Mouse (Mus musculus) cerebellum, adult 8-10 months (tissue): ENCODE results near the gene Fut4.

Experiments used
- DNase-seq: peaks from one replicate; pipeline ENCODE4 v3.0.0; 2022

The Fut4 gene

GRCm38 (mm10) chr9:14752001-14752522 lies at the start of gene Fut4:
Fut4 (minus strand) TSS chr9:14752393.
- no peak for DNase-seq

DNA sequence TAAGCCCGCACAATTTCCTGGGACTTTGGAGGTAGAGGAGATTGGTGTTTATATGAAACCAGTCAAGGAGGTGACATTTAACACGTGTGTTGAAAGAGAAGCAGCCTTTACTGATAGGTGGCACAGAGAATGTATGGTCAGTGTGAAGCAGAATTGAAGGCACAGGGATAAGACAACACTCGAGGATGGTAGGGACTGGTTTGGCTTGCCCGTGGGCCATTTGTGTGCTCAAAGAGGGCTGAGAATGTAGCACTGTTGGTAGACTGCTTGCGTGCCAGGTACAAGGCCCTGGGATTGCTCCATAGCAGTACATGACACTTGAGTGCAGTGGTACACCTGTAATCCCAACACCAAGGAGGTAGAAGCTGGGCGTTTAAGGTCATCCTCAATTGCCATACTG lies 35.2 kb upstream of the Fut4 start:
- no peak for DNase-seq

- peak; percentile 93 for DNase-seq
These were observed 32.1 kb upstream of the Fut4 start, which contains the start of the genes Mre11a and Ankrd49 for GRCm38 (mm10) chr9:14784039-14785002. Mre11a (plus strand) TSS chr9:14784654. Ankrd49 (minus strand) TSS chr9:14784856.

DNA sequence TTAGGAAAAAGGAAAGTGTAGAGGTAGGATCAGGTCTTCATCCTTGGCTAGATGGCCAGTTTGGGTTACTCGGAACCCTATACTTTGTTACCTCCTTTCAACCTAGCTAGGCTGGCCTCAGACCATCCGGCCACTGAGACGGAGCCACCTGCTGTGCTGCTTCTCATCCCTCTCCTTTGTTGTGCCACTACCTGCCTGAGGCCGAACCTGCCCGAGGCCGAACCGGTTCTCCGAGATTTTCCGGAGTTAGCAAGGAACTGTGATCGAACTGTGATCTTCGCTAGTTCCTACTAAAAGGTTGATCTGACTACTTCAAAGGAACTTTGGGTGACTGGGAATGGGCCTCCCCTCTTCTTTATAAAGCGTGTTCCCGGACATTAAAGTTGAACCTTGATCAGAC lies 26.1 kb upstream of the Fut4 start:
- DNase-seq, result no peak

DNA sequence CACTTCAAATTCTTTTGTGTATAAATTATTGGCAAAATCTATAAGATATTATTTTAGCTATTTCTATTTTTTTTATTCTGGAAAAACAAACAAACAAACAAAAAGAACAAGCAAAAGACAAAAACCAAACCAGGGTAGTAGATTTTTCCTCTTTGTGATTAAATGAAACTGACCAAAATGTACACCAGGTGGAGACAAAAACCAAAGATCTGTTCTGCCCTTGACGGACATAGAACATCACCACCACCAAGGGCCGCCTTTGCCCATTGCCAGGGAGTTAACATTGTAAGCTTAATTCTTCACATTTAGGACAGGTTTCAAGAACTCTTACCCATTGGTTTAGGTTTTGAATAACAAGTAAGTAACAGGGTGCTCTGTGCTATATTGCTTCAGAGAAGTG lies 21.6 kb upstream of the Fut4 start:
- no peak for DNase-seq

DNA sequence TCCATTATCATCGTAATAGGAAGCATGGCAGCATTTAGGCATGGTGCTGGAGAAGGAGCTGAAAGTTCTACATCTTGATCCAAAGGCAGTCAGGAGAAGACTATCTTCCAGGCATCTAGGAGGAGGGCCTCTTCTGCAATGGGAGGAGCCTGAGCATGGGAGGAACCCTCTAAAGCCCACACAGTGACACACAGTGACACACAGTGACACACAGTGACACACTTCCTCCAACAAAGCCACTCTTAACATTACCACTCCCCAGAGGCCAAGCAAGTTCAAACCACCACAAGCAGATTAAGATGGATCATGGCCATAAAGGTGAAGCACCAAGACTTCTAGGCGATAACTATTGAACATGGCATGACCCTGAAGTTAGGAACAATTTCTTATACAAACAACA lies 19.9 kb upstream of the Fut4 start:
- no peak for DNase-seq

DNA sequence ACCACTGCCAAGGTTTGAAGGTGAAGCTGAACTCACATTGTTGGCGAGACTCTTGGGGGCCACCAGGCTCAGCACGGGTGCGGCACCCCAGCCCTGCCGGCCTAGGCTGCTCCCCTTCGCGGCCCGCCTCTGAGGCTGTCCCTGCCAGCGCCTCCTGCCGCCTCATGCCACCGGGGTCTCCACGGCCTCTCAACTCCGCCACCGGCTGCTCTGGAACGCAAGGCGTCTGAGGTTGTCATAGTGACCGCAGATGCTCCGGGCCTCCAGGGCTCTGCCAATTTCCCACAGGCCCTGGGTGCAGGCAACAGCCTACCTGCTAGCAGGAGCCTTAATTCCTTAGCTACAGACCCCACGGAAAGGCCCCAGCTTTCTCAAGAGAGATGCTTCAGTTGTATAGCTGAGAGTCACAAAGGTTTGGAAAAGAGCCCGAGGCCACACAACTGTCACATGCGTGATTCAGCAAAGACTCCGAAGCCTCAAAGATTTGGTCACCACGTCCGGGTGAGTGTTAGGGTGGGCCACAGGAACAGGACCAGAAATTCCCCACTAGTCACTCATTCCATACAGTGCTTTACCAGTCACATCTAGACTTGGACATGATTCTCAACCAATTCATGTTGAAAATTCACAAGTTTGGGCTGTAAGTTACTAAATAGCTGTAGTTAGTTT lies 18.7 kb upstream of the Fut4 start, which contains the start of gene 1700012B09Rik:
Gene 1700012B09Rik (minus strand): TSS at position 228 of the 669 bp plus-strand sequence.
- no peak for DNase-seq

DNA sequence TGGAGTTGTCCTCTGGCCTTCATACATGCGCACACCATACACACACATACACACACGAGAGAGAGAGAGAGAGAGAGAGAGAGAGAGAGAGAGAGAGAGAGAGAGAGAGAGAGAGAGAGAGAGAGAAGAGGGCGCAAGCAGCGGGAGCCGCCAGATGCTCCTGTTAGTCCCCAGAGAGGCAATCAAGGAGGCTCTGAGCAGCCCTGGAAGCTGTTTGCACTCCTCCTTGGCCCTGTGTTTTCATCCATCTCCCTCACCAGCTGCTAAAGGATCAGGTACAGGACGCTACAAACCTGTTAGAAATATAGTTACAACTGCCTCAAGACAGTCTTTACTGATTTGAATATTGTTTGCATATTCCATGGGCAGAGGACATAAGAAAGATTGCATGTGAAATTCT lies 17.6 kb upstream of the Fut4 start:
- no peak for DNase-seq

DNA sequence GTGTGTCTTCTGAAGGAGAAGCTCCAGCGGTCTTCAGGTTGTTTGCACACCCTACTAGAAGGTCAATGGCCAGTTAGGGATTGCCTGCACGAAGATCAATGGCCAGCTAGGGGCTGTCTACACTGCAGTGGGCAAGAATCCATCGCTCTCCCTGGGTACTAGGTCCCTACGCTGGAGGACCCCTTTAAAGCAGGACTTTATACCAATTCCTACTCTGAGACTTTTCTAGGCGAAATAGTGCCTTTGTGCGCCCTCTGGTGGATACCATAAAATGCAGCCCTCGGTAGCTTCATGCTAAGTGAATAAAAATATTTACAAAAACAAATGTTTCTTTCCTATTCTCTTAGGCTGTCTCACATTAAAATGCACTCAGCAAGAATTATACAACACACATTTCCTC lies 12.6 kb upstream of the Fut4 start:
- peak; percentile 12 for DNase-seq

DNA sequence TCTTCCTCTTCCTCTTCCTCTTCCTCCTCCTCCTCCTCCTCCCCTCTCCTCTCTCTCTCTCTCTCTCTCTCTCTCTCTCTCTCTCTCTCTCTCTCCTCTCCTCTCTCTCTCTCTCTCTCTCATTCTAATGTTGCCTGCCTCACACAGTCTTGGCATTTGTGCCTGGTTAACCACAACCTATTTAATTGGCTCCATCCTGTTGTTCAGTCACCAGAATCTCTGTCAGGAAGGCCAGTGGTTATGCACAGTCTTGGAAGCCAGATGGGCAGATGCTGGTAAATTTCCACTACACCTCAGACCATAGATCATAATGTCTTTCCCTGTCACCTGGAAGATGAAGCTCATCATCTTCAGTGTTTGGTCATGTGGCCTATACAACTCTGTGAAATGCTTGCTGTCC lies 7.1 kb upstream of the Fut4 start:
- no peak for DNase-seq

- DNase-seq, result no peak
These were observed 6.4 kb upstream of the Fut4 start for GRCm38 (mm10) chr9:14758590-14758989.

DNA sequence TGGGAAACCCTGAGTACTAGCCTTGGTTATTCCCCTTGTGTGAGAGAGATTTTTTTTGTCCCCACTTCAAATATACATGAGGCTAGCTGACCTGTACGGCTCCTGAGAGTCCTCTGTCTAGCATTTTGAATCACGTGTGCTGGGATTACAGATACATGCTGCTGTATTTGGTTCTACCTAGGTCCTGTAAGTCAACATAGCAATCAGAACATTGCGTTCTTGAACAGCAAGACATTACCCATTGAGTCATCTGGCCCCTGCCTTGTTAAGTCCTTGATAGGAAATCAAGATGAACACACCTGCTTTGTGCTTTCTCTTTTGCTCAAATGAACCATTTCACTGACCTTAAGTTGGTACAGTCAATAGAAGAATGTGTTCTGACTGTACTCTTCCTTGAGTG lies 2.3 kb upstream of the Fut4 start:
- no peak for DNase-seq

- DNase-seq, result no peak
These were observed 1.8 kb upstream of the Fut4 start for GRCm38 (mm10) chr9:14753947-14754346.

GRCm38 (mm10) chr9:14751503-14752000 lies 641 bp downstream of the Fut4 start:
- DNase-seq, result no peak

- no peak for DNase-seq
These were observed 1.2 kb downstream of the Fut4 start for GRCm38 (mm10) chr9:14750901-14751502.

GRCm38 (mm10) chr9:14740151-14740924 lies 11.9 kb downstream of the Fut4 start, which contains the start of gene Piwil4:
Piwil4 (minus strand) TSS chr9:14740733.
- no peak for DNase-seq

DNA sequence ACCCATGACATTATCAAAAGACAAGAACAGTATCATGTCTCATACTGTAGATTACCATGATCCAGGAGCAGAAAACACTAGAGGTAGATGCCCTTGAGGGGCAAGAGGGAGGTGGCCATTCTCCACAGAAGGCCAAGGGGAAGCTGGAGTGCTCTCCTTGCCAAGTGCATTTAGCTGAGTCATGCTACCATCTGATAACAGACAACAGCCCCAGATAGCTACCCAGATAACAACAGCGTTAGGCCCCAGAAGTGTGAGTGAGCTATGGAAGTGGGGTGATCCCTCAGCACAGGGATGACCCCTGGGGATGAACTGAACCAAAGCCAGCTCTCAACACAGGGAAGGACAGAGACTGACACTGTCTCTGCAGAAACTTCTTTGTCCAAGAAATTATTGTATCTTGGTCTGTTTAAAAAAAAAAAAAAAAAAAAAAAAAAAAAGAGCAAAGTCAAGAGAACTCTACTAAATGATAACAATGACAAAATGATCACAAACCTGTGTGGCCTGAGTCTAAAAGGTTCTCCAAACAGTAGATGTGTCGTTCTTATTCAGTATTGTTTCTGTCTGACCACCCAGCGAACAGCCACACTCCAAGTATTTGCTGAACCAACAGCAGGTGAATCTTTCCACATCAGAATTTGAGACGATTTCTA lies 12.6 kb downstream of the Fut4 start:
- no peak for DNase-seq

GRCm38 (mm10) chr9:14730941-14731541 lies 21.2 kb downstream of the Fut4 start:
- no peak for DNase-seq

GRCm38 (mm10) chr9:14728365-14728764 lies 23.8 kb downstream of the Fut4 start:
- DNase-seq, result no peak

DNA sequence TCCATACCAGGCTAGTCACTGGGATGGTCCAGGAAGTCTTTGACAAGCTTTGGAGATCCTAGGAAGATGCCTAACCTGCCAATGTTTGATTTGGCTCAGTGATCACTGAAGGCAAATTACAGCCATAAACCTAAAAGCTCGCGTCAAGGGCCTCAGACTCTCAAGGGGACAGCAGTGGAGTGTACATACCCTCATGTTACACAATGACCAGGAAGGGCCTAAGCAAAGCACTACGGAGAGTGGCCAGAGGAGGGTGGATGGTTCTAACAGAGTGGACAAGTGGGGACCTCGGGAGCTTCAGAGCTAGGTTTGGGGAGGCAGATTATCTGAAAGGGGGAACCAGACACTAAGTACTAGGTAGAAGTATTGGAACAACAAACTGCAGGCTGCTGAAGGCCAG lies 25.6 kb downstream of the Fut4 start:
- DNase-seq, result no peak

- no peak for DNase-seq
These were observed 26.2 kb downstream of the Fut4 start for GRCm38 (mm10) chr9:14726005-14726404.
